Mouse (Mus musculus) liver, adult 2 months (tissue): Measurements from ENCODE around the gene Dst. TPM values are rescaled to one million over a fixed set of nuclear protein-coding genes. Genes with fewer than 3 reads are reported as not detected.

Experiments
- DNase-seq: peaks from one replicate; pipeline ENCODE4 v3.0.0-alpha.2; 2011; ENCODE audit warnings: low read depth, low spot score; ENCODE audit errors: extremely low read depth
- H3K27ac ChIP-seq: fragments of 200-500 bp; replicated peaks from 2 replicates; pipeline ENCODE4 v1.5.1; 2012; ENCODE audit warnings: low read depth, mild to moderate bottlenecking, control low read depth, inconsistent platforms, low read length; ENCODE audit not compliant: insufficient read depth
- H3K27me3 ChIP-seq: fragments of 200-500 bp; 2 replicates; pipeline ENCODE4 v1.6.1; 2012; ENCODE audit warnings: mild to moderate bottlenecking, moderate library complexity, low read length, inconsistent platforms; ENCODE audit not compliant: control insufficient read depth, insufficient read depth
- H3K36me3 ChIP-seq: fragments of 200-500 bp; 2 replicates; pipeline ENCODE4 v1.6.1; 2012; ENCODE audit warnings: low read length, inconsistent platforms; ENCODE audit not compliant: control insufficient read depth, insufficient read depth
- H3K4me1 ChIP-seq: fragments of 200-500 bp; 2 replicates; pipeline ENCODE4 v1.6.1; 2011; ENCODE audit warnings: low read length; ENCODE audit not compliant: control insufficient read depth, insufficient read depth
- H3K4me3 ChIP-seq: fragments of 200-500 bp; 2 replicates; pipeline ENCODE4 v1.5.1; 2011; ENCODE audit warnings: low read depth, mild to moderate bottlenecking, control low read depth, low read length, moderate library complexity; ENCODE audit not compliant: insufficient read depth
- H3K79me2 ChIP-seq: fragments of 200-500 bp; 2 replicates; pipeline ENCODE4 v1.6.1; 2012; ENCODE audit warnings: inconsistent platforms, mild to moderate bottlenecking, low read length, moderate library complexity; ENCODE audit not compliant: control insufficient read depth, insufficient read depth
- H3K9ac ChIP-seq: fragments of 200-500 bp; 2 replicates; pipeline ENCODE4 v1.6.1; 2012; ENCODE audit warnings: low read depth, mild to moderate bottlenecking, control low read depth, inconsistent platforms, low read length
- CTCF ChIP-seq: fragments of 200-500 bp; IDR thresholded peaks from 2 replicates; pipeline ENCODE4 v1.5.1; 2011; ENCODE audit warnings: low read depth, low read length, control low read depth
- POLR2A ChIP-seq: fragments of 200-500 bp; IDR thresholded peaks from 2 replicates; pipeline ENCODE4 v1.6.1; 2011; ENCODE audit warnings: low read length, control low read depth; ENCODE audit not compliant: insufficient read depth; ENCODE audit errors: extremely low read depth
- WGBS: fragments of 180-500 bp; shearing (Covaris S2); methylation state at CpG from one replicate; pipeline ENCODE4 v1.1.7; 2018; 5-methylcytosine and 5-hydroxymethylcytosine counted together
- polyA plus RNA-seq: library from polyadenylated mRNA; depleted of rRNA; stranded (reverse); fragments of >200 nt; gene quantifications from 2 replicates; pipeline ENCODE4 v1.2.3, GENCODE M21; 2012
- total RNA-seq: library from RNA; depleted of rRNA; stranded (reverse); fragments of >200 nt; gene quantifications from 2 replicates; pipeline ENCODE4 v1.2.3, GENCODE M21; 2014

Dst gene
- total and polyA plus RNA-seq, 2 experiments, result 10.5 to 53.6 TPM

- no peak for TF ChIP-seq POLR2A
- peak; percentile 98 for TF ChIP-seq CTCF
- H3K27ac ChIP-seq, result no peak overlapping the region
- DNase-seq, result peak; percentile 64
These were observed 310.3 kb downstream of the Dst start for GRCm38 (mm10) chr1:34218323-34218722.

GRCm38 (mm10) chr1:34218801-34219200, 310.8 kb downstream of the Dst start:
- H3K36me3 ChIP-seq, result no peaks in the 10 kb centered on the region; the same call in 1 of the 2 replicates
- H3K27me3 ChIP-seq, result no peaks in the 10 kb centered on the region
- TF ChIP-seq POLR2A (no peak), CTCF (no peak)
- 0 out of 2 replicates have a peak, but pooled peaks cover under 1% of the 10 kb centered on the region for H3K4me1 ChIP-seq
- DNase-seq, result no peak
- 87% methylated on average over 9 of the region's 9 CpGs for WGBS
- no peak overlapping the region for H3K27ac ChIP-seq
- no peak overlapping the region for H3K9ac ChIP-seq
- H3K4me3 ChIP-seq, result no peak overlapping the region
- no peaks in the 10 kb centered on the region for H3K79me2 ChIP-seq

More at GRCm38 (mm10) chr1:34218323-34218722, 310.3 kb downstream of the Dst start:
- H3K36me3 ChIP-seq, result no peaks in the 10 kb centered on the region; the same call in 1 of the 2 replicates
- H3K9ac ChIP-seq, result no peak overlapping the region
- H3K4me3 ChIP-seq, result no peak overlapping the region
- H3K4me1 ChIP-seq, result no peaks in the 10 kb centered on the region
- H3K79me2 ChIP-seq, result no peaks in the 10 kb centered on the region
- WGBS, result 30% methylated on average over 6 of the region's 6 CpGs
- H3K27me3 ChIP-seq, result no peaks in the 10 kb centered on the region

- 94% methylated on average over 11 of the region's 11 CpGs for WGBS
- 0 out of 2 replicates have a peak, but pooled peaks cover 3% of the 10 kb centered on the region for H3K4me1 ChIP-seq
- H3K4me3 ChIP-seq, result no peak overlapping the region
- no peaks in the 10 kb centered on the region for H3K36me3 ChIP-seq
- TF ChIP-seq CTCF, result no peak
- no peak for TF ChIP-seq POLR2A
- H3K27ac ChIP-seq, result no peak overlapping the region
- H3K27me3 ChIP-seq, result no peaks in the 10 kb centered on the region
- H3K9ac ChIP-seq, result no peak overlapping the region
- DNase-seq, result no peak
- H3K79me2 ChIP-seq, result no peaks in the 10 kb centered on the region
These were observed 312.1 kb downstream of the Dst start for GRCm38 (mm10) chr1:34220094-34220601.

GRCm38 (mm10) chr1:34223866-34224265, 315.8 kb downstream of the Dst start:
- no peaks in the 10 kb centered on the region for H3K27me3 ChIP-seq
- H3K27ac ChIP-seq, result no peak overlapping the region
- no peak overlapping the region for H3K4me3 ChIP-seq
- no peak overlapping the region for H3K9ac ChIP-seq
- H3K4me1 ChIP-seq, result 0 out of 2 replicates have a peak, but pooled peaks cover 3% of the 10 kb centered on the region
- H3K79me2 ChIP-seq, result no peaks in the 10 kb centered on the region
- DNase-seq, result no peak
- TF ChIP-seq CTCF (no peak), POLR2A (no peak)
- H3K36me3 ChIP-seq, result peaks cover 4% of the 10 kb centered on the region; the same call in 1 of the 2 replicates
- 41% methylated on average over 11 of the region's 11 CpGs for WGBS

- H3K36me3 ChIP-seq, result peaks cover 4% of the 10 kb centered on the region; the same call in 1 of the 2 replicates
- H3K9ac ChIP-seq, result no peak overlapping the region
- H3K27me3 ChIP-seq, result no peaks in the 10 kb centered on the region
- DNase-seq, result no peak
- H3K79me2 ChIP-seq, result no peaks in the 10 kb centered on the region
- 0 out of 2 replicates have a peak, but pooled peaks cover 3% of the 10 kb centered on the region for H3K4me1 ChIP-seq
- H3K4me3 ChIP-seq, result no peak overlapping the region
- no peak overlapping the region for H3K27ac ChIP-seq
- WGBS, result 85% methylated on average over 8 of the region's 8 CpGs
- TF ChIP-seq POLR2A (no peak), CTCF (no peak)
These were observed 319.7 kb downstream of the Dst start for GRCm38 (mm10) chr1:34227676-34228075.

GRCm38 (mm10) chr1:34231041-34231440, 323.0 kb downstream of the Dst start:
- no peaks in the 10 kb centered on the region for H3K27me3 ChIP-seq
- TF ChIP-seq CTCF (no peak), POLR2A (no peak)
- no peak overlapping the region for H3K4me3 ChIP-seq
- H3K36me3 ChIP-seq, result peaks cover 3% of the 10 kb centered on the region; the same call in 1 of the 2 replicates
- no peak for DNase-seq
- no peaks in the 10 kb centered on the region for H3K79me2 ChIP-seq
- no peaks in the 10 kb centered on the region; the same call in 1 of the 2 replicates for H3K4me1 ChIP-seq
- H3K9ac ChIP-seq, result no peak overlapping the region
- H3K27ac ChIP-seq, result no peak overlapping the region
- WGBS, result 62% methylated on average over 2 of the region's 2 CpGs
